Mouse (Mus musculus): ENCODE data around the gene Lepr.
A peak's percentile ranks its signal among the peaks of the same experiment; 100 is the strongest.
"Not testable (repeated sequence)": the region's sequence is repeated elsewhere in the genome, so short reads cannot be mapped to it uniquely, and the experiment has no call there.

Lepr gene

GRCm38 (mm10) chr4:101715302-101715701 lies 1.9 kb upstream of the Lepr start:
- peak; percentile 8 for DNase-seq (ENCODE audit: extremely low read depth, insufficient read length, low spot score)

GRCm38 (mm10) chr4:101715805-101716204 lies 1.4 kb upstream of the Lepr start:
- DNase-seq (ENCODE audit: extremely low read depth, insufficient read length, low spot score): no peak

DNA sequence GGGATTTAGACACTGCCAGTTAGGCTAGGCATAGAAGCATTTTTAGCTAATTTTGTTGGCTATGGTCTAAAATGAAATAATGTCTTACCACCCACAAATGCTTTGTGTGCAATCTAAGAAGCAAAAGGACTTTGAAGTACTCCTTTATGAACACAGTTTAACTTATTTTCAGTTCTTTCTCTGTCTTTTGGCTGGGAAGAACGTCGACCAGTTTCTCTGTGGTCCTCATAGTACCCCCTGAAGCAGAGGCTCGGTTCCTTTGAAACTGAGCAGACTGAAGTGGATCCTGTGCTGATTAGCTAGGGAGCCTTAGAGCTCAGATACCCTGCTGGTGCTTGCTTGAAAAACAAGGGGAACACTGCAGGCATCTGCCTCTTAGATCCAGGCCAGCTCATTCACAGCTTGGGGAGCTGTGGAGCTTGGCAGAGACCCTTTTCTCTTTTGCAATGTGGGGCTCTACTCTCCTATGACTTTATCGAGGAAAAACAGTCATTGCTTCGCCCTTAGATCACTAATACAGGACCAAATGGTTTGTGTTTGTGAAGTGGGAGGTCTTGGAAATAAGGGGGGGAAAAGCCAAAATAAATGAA lies 1.9 kb downstream of the Lepr start:
- DNase-seq (ENCODE audit: extremely low read depth, insufficient read length, low spot score): no peak

DNA sequence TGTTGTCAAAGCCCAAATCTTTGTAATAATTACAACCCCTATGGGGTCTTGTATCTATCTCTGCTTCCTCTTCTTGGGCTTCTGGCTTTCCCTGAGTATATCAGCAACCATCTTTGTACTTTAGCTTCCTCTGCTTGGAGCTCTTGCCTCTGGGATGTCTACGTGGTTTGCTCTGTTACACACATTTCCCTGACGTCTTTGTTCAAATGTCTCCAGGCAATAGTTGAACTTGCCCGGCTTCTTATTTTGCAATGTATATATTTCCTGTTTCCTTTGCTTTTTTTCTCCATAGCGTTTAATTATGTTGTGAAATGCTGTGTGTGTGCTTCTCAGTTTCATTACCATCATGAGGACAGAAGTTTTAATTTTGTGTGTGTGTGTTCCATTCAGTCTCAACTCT lies 4.5 kb downstream of the Lepr start:
- no peak for DNase-seq (ENCODE audit: extremely low read depth, insufficient read length, low spot score)

- DNase-seq (ENCODE audit: extremely low read depth, insufficient read length, low spot score): no peak
Measured at GRCm38 (mm10) chr4:101741973-101742372, 24.8 kb downstream of the Lepr start.

DNA sequence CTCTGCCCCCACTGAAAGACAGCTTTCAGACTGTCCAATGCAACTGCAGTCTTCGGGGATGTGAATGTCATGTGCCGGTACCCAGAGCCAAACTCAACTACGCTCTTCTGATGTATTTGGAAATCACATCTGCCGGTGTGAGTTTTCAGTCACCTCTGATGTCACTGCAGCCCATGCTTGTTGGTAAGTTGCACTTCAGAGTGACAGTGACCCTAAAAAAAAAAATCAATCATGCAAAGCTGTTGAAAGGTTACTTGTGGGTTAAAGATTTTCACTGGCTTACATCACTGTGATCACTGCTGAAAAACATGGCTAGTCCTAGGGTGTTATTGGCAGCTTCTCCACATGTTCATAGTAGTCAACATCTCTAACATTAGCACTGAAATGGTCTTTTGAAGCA lies 28.3 kb downstream of the Lepr start:
- no peak for DNase-seq (ENCODE audit: extremely low read depth, insufficient read length, low spot score)

GRCm38 (mm10) chr4:101760490-101760889 lies 43.3 kb downstream of the Lepr start:
- no peak for DNase-seq (ENCODE audit: extremely low read depth, insufficient read length, low spot score)

GRCm38 (mm10) chr4:101843923-101844322 lies 126.7 kb downstream of the Lepr start, which contains the start of gene B020004J07Rik:
B020004J07Rik (minus strand) TSS chr4:101844023.
- not testable (repeated sequence) for DNase-seq (ENCODE audit: extremely low read depth, insufficient read length, low spot score)

- no peak for DNase-seq (ENCODE audit: extremely low read depth, insufficient read length, low spot score)
Measured at GRCm38 (mm10) chr4:101850908-101851307, 133.7 kb downstream of the Lepr start.

DNA sequence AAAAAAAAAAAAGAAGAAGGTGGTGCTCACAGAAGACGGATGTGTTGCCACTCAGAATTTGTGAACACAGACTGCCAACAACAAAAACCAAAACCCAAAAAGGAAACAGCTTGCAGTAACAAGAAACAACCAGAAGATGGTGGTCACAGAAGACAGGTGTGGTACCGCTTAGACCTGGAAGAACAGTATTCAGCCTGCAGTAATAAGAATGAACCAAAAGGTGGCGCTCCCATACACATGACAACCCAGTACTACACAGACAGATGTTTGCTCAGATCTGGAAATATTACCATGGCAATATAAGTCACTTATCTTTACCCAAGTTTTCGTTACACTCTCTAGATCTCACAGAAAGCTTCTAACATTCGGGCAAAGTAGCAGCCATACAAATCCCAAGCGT lies 143.7 kb downstream of the Lepr start:
- DNase-seq (ENCODE audit: extremely low read depth, insufficient read length, low spot score): no peak

- DNase-seq (ENCODE audit: extremely low read depth, insufficient read length, low spot score): no peak
Measured at GRCm38 (mm10) chr4:101862289-101862688, 145.1 kb downstream of the Lepr start.
